Mouse (Mus musculus) heart, embryonic 16.5 days (tissue): ENCODE measurements at regions not wholly inside any gene's neighbourhood (a gene's known extent, or its start where the extent isn't known, plus 50 kb on each side); places are given as distances from the start of the nearest gene placed in this dataset.
A peak's percentile ranks its signal among the peaks of the same experiment; 100 is the strongest.

Source experiments
- ATAC-seq: fragments of 200-750 bp; cut with Nextera tagmentation; replicated peaks from 2 replicates; pipeline ENCODE4 v1.8.0; 2017; ENCODE audit warnings: moderate number of reproducible peaks; ENCODE audit not compliant: insufficient read depth, low FRiP score; ENCODE audit errors: extremely low read depth
- H3K27ac ChIP-seq: fragments of 300-500 bp; sonication (generic); 2 replicates; pipeline ENCODE4 v1.5.1; 2014; ENCODE audit warnings: mild to moderate bottlenecking, low read length, control low read depth, moderate library complexity
- H3K27me3 ChIP-seq: fragments of 300-500 bp; sonication (generic); 2 replicates; pipeline ENCODE4 v1.6.1; 2014; ENCODE audit warnings: low read length, mixed read lengths; ENCODE audit not compliant: control insufficient read depth, insufficient read depth
- H3K36me3 ChIP-seq: fragments of 300-500 bp; sonication (generic); 2 replicates; pipeline ENCODE4 v1.6.1; 2014; ENCODE audit not compliant: control insufficient read depth, insufficient read depth
- H3K4me1 ChIP-seq: fragments of 300-500 bp; sonication (generic); 2 replicates; pipeline ENCODE4 v1.6.1; 2014; ENCODE audit warnings: low read length, mixed read lengths; ENCODE audit not compliant: control insufficient read depth, insufficient read depth
- H3K4me2 ChIP-seq: fragments of 300-500 bp; sonication (generic); 2 replicates; pipeline ENCODE4 v1.6.1; 2014; ENCODE audit warnings: low read depth, mild to moderate bottlenecking, control low read depth, low read length
- H3K4me3 ChIP-seq: fragments of 300-500 bp; sonication (generic); 2 replicates; pipeline ENCODE4 v1.5.1; 2014; ENCODE audit warnings: mild to moderate bottlenecking, control low read depth, low read length
- H3K9ac ChIP-seq: fragments of 300-500 bp; sonication (generic); 2 replicates; pipeline ENCODE4 v1.6.1; 2014; ENCODE audit warnings: low read length, control low read depth
- H3K9me3 ChIP-seq: fragments of 300-500 bp; sonication (generic); replicated peaks from 2 replicates; pipeline ENCODE4 v1.6.1; 2016; ENCODE audit warnings: low read length; ENCODE audit not compliant: control insufficient read depth
- WGBS: fragments of 180-500 bp; shearing (Covaris S2); extraction: QIAGEN DNeasy Blood & Tissue Kit; methylation state at CpG from one replicate; pipeline ENCODE4 v1.1.7; 2014; 5-methylcytosine and 5-hydroxymethylcytosine counted together

DNA sequence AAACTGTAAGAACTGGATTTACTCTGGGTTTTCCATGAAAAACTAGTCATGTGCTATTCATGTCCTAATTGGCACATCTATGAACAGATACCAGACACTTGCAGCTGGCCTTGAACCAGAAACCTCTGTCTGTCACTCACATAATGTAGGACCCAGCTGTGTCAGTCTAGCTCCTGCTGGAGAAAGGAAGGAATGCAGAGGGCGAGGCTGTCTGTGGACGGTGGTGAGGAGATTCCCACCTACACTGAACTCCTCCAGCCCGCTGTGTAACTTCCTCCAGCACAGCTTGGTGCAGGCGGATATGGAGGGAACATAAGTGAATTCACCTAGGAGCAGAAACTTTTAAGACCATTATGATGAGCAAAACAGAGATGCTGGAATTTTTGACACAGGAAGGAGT, 89.7 kb upstream of the Lpar1 start:
- no peak overlapping the region for H3K27ac ChIP-seq
- H3K9me3 ChIP-seq = no peaks in the 10 kb centered on the region
- H3K4me1 ChIP-seq = no peaks in the 10 kb centered on the region
- H3K36me3 ChIP-seq = no peaks in the 10 kb centered on the region
- no peak for ATAC-seq
- H3K4me3 ChIP-seq = no peak overlapping the region
- no peak overlapping the region for H3K9ac ChIP-seq
- 30% methylated on average over 4 of the region's 4 CpGs for WGBS
- no peak overlapping the region for H3K4me2 ChIP-seq
- no peaks in the 10 kb centered on the region for H3K27me3 ChIP-seq

DNA sequence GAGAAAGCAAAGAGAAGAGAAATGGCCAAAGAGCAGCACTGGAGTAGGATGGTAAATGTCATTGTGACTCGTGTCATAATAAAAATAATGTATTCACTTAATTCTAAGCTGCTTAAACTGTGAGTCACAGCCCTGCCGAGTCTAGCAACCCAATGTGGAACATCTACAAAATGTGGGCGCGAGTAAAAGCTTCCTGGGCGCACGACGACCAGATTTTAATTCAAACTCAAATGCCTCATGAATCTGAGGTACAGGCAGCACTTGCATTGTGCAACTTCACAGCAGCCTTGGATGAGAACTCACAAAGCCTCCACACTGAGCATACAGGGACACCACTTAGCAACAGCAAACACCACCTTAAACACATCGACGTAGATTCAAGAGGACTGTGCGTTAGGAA, 88.5 kb upstream of the Lpar1 start:
- Histone ChIP-seq H3K27ac (no peak overlapping the region), H3K27me3 (no peaks in the 10 kb centered on the region), H3K36me3 (no peaks in the 10 kb centered on the region), H3K9me3 (no peaks in the 10 kb centered on the region), H3K9ac (no peak overlapping the region), H3K4me2 (no peak overlapping the region), H3K4me3 (no peak overlapping the region), H3K4me1 (no peaks in the 10 kb centered on the region)
- no peak for ATAC-seq
- WGBS = 81% methylated on average over 10 of the region's 10 CpGs

DNA sequence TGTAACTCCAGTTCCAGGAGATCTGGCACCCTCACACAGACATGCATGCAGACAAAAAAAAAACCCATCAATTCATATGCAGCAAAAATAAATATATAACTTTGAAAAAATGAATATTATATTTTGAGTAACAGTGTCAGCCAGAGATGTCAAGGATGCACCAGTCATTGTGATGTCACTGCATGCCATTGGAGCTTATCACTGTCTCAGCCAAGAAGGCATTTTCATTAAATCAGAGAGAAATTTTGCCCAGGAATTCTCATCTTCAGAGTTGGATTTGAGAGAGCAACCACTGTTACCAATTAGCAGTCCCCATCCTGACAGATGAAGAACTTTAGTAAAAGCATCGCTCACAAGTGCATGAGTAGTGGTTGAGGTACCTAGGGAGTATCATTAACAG, 79.0 kb upstream of the Lpar1 start:
- WGBS = 80% methylated on average over 1 of the region's 1 CpGs
- no peak for ATAC-seq
- Histone ChIP-seq H3K36me3 (no peaks in the 10 kb centered on the region), H3K4me2 (no peak overlapping the region), H3K4me1 (no peaks in the 10 kb centered on the region), H3K27ac (no peak overlapping the region), H3K9ac (no peak overlapping the region), H3K9me3 (no peaks in the 10 kb centered on the region; the same call in 1 of the 2 replicates), H3K4me3 (no peak overlapping the region), H3K27me3 (no peaks in the 10 kb centered on the region)

DNA sequence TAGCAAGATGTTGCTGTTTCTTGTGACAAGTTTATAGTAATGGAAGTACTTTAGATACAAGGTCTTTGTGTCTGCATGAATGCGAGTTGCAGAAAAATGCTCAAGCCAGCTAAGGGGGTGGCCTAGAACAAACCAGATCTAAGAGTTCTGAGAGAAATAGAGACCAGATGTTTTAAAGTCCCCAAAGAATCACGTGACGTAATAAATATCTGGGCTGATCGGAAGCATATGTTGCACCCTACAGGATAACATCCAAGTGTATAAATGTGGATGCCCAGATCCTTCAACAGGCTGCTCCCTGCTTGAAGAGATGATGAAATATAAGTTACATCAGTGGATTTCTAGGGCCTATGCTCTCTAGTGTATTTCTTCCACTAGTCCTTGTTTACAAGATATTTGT, 77.7 kb upstream of the Lpar1 start:
- ATAC-seq = no peak
- no peaks in the 10 kb centered on the region for H3K27me3 ChIP-seq
- H3K4me1 ChIP-seq = no peaks in the 10 kb centered on the region
- H3K9me3 ChIP-seq = no peaks in the 10 kb centered on the region; the same call in 1 of the 2 replicates
- H3K4me3 ChIP-seq = no peak overlapping the region
- no peaks in the 10 kb centered on the region for H3K36me3 ChIP-seq
- no peak overlapping the region for H3K27ac ChIP-seq
- no peak overlapping the region for H3K9ac ChIP-seq
- no peak overlapping the region for H3K4me2 ChIP-seq
- WGBS = 75% methylated on average over 4 of the region's 4 CpGs

DNA sequence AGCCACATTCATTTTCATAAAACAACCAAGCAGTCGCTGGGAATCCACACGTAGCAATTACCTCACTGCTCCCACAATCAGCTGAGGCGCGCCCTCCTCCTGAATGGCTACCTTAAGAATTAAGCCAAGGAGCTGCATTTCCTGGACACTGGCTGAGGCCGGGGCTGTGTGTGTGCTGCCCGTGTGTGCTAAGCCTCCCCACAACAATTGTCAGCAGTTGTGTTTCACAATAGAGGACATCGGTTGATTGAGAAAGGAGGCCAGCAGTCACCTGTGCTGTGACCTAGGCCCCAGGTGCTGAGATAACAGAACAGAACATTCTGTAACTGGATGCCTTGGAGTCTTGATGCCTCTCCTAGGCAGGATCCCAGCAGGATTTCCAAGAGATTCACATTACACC, 73.3 kb upstream of the Lpar1 start:
- Histone ChIP-seq H3K36me3 (no peaks in the 10 kb centered on the region), H3K4me1 (no peaks in the 10 kb centered on the region), H3K27ac (no peak overlapping the region), H3K4me2 (no peak overlapping the region), H3K4me3 (no peak overlapping the region), H3K27me3 (no peaks in the 10 kb centered on the region), H3K9ac (no peak overlapping the region), H3K9me3 (peaks cover 4% of the 10 kb centered on the region)
- WGBS = 51% methylated on average over 7 of the region's 7 CpGs
- no peak for ATAC-seq

DNA sequence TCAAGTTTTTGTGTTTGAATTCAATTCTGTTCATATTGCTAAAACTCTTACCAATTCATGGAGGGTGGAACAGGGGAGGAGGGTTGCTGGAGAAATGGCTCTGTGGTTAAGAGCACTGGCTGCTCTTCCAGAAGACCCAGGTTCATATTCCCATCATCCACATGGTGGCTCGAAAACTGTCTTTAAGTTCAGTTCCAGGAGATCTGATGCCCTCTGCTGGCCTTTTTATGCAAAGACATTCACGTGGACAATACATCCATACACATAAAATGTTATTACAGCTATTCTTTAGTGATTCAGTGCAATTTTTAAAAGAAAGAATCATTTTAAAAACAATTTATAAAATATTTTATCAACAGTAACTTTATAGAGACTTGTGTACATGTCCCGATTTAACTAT, 70.4 kb upstream of the Lpar1 start:
- Histone ChIP-seq H3K27ac (no peak overlapping the region), H3K4me1 (no peaks in the 10 kb centered on the region), H3K9ac (no peak overlapping the region), H3K4me2 (no peak overlapping the region), H3K27me3 (no peaks in the 10 kb centered on the region), H3K4me3 (no peak overlapping the region), H3K36me3 (no peaks in the 10 kb centered on the region), H3K9me3 (peaks cover 4% of the 10 kb centered on the region)
- 82% methylated on average over 3 of the region's 3 CpGs for WGBS
- no peak for ATAC-seq

DNA sequence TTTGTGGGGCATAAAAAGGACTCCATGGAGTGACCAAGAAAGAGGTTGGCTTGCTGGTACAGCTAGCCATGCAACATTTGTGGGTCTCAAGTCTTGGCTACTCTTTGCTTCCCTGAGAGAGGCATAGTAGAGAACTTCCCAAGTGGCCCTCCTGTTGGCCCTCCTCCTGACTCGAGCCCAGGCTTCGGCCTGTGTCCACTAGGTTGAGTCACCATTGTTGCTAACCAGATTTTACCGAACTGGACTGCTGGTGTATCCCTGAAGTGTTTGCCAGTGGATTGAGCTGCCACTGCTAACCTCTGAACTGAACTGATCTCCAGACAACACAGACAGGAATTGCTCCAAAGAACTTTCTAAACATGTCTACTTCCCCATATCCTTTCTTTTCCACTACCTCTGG, 66.9 kb upstream of the Lpar1 start:
- Histone ChIP-seq H3K9me3 (peaks cover 4% of the 10 kb centered on the region), H3K27me3 (no peaks in the 10 kb centered on the region), H3K9ac (no peak overlapping the region), H3K4me1 (no peaks in the 10 kb centered on the region), H3K36me3 (no peaks in the 10 kb centered on the region), H3K4me2 (no peak overlapping the region), H3K4me3 (no peak overlapping the region), H3K27ac (no peak overlapping the region)
- WGBS = 86% methylated on average over 3 of the region's 3 CpGs
- no peak for ATAC-seq

DNA sequence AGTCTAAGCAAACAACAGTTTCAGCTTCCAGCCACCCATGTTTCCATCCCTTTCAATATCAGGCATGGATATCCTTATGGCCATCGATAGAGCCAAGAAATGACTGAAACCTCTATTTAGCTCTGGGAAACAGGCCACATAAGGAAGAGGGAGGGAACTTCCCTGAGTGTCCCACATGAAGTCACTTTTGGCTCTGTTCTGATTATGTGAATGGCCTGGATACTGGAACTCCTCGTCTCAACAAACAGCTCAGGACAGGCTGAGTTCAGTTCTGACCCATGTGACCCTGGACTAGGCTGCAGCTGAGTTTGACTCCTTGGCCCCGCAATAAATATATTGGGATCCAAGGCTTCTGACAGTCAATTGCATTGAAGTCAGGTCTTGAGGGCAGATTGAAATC, 63.6 kb upstream of the Lpar1 start:
- H3K9ac ChIP-seq = no peak overlapping the region
- no peak overlapping the region for H3K4me3 ChIP-seq
- H3K4me2 ChIP-seq = no peak overlapping the region
- no peak overlapping the region for H3K27ac ChIP-seq
- 0 out of 2 replicates have a peak, but pooled peaks have one; percentile 23 for ATAC-seq
- H3K9me3 ChIP-seq = no peaks in the 10 kb centered on the region
- no peaks in the 10 kb centered on the region for H3K4me1 ChIP-seq
- no peaks in the 10 kb centered on the region for H3K27me3 ChIP-seq
- 67% methylated on average over 3 of the region's 3 CpGs for WGBS
- no peaks in the 10 kb centered on the region for H3K36me3 ChIP-seq

DNA sequence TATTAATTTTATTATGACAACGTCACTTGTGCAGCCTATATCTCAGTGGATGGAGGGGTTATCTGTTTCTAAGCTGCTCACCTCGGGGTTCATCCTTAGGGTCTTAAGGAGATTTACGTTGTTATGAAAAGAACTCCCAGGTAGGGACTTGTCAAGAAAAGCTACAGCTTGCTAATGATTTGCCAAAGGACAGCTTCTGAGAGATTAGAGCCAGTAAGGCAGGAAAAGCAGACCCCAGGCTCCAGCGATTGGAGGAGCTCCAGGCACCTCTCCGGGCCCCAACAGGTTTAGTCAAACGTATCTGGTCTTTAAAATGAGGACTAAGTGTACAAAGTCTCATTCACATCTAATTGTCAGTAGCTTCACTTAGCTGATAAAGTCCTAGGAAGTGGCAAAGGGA, 59.8 kb upstream of the Lpar1 start:
- H3K9me3 ChIP-seq = no peaks in the 10 kb centered on the region
- no peak overlapping the region for H3K4me2 ChIP-seq
- H3K27ac ChIP-seq = no peak overlapping the region
- H3K9ac ChIP-seq = no peak overlapping the region
- no peaks in the 10 kb centered on the region for H3K4me1 ChIP-seq
- H3K36me3 ChIP-seq = no peaks in the 10 kb centered on the region
- H3K4me3 ChIP-seq = no peak overlapping the region
- no peak for ATAC-seq
- H3K27me3 ChIP-seq = no peaks in the 10 kb centered on the region
- 41% methylated on average over 6 of the region's 6 CpGs for WGBS

DNA sequence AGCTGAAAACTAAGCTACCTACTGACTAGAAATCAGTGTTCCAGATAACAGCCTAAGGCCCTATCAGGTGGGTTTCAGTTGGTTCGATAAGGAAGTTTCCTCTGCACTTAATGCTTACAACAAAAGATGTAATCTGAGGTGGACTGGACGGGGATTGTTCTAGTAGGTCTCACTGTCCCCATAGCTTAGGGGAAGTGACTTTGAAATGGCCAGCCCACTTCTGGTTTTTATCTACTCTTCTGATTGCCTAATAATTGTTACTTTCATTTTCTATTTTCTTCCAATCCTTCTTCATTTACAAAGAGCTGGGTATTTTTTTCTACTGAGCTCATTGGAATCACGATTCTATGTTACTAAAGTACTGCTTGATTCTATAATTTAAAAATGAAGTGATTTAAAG, 59.3 kb upstream of the Lpar1 start:
- H3K27me3 ChIP-seq = no peaks in the 10 kb centered on the region
- H3K9me3 ChIP-seq = 0 out of 2 replicates have a peak, but pooled peaks cover under 1% of the 10 kb centered on the region
- WGBS = 55% methylated on average over 3 of the region's 3 CpGs

More for the DNA sequence above, 59.3 kb upstream of the Lpar1 start:
- Histone ChIP-seq H3K4me2 (no peak overlapping the region), H3K27ac (no peak overlapping the region), H3K4me1 (no peaks in the 10 kb centered on the region), H3K9ac (no peak overlapping the region), H3K4me3 (no peak overlapping the region), H3K36me3 (no peaks in the 10 kb centered on the region)
- ATAC-seq = no peak
